Mouse (Mus musculus): ENCODE measurements around the gene Tex22.

- TF ChIP-seq CTCF (IDR thresholded peaks at IDR 0.05; ENCODE audit: low read depth) (no peak), EP300 (IDR thresholded peaks at IDR 0.05; ENCODE audit: low read depth) (no peak)
Observed at GRCm38 (mm10) chr12:113048103-113048502, 26.2 kb upstream of the Tex22 start.

Measured in heart, postnatal 0 days (tissue).